Mouse (Mus musculus) cortical plate, adult 2 months (tissue): ENCODE results near the gene E130114P18Rik.

Experiments used
- CTCF ChIP-seq: fragments of 200-500 bp; IDR thresholded peaks from 2 replicates; pipeline ENCODE4 v1.5.1; 2011; ENCODE audit warnings: mild to moderate bottlenecking, control low read depth, low read length; ENCODE audit not compliant: insufficient read depth; ENCODE audit errors: extremely low read depth
- POLR2A ChIP-seq: fragments of 200-500 bp; IDR thresholded peaks from 2 replicates; pipeline ENCODE4 v1.6.1; 2011; ENCODE audit warnings: mild to moderate bottlenecking, low read length, control low read depth; ENCODE audit not compliant: insufficient read depth; ENCODE audit errors: extremely low read depth

- TF ChIP-seq CTCF (no peak), POLR2A (no peak)
Observed at GRCm38 (mm10) chr4:97825841-97826240, 48.0 kb upstream of the E130114P18Rik start.
